Mouse (Mus musculus): ENCODE results near the gene Nek8.

Nek8 gene

DNA sequence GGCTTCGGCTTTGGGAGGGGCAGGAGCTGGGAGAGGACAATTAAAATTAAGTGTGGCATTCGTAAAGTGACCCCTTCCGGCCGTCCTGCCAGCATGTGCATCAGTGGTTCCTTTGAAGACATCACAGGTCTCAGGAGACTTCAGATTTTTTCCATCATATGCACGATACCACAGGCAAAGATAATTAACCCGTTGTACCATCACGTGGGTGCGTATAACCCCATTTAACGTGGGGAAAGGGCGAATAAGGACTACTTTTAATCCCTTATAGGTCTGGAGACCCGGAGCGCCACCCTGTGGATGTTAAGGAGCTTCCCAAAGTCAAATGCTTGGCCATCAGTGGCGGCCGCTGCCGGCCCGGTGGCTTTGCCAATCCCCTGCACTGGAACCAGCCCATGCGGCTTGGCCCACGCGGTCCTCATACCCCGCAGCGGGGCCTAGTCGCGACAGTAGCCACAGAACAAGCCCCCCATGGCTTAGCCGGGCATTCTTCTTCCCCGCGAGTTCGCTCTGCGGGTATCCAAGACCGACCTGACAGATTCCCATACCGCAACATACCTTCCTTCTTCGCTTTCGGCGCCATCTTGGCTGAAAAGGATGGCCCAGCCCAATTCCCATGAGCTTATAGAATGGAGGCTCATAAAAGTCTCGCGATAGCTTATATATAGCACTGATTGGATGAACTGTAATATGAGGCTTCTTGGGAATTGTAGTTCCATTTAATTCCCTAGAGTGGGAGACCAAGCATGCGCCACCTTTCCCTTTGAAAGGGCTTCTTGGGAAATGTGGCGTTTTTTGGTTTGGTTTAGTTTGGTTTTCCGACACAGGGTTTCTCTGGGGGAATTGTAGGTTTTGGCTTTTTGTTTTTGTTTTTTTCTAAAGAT is 6.7 kb upstream of the Nek8 start, which contains the start of gene Rpl23a:
TSS of gene Rpl23a (minus strand) at position 624 of the 884 bp plus-strand sequence.
- peak; percentile 94 for DNase-seq (ENCODE audit: low read depth)

DNA sequence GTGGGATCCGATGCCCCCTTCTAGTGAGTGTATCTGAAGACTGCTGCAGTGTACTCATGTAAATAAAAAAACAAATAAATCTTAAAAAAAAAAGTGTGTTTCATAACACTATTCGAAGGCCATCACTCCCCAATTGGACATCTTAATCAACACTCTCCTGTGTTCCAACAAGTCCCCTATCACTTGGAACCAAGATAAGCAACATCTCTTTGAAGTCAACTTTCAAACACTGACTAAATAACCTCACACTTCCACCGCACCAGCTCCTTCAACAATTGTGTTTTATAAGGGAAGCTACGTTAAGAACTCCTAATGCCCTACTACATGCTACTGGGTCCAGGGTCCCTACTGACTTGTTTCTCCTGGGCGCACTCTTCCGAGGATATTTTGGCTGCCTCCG is 6.0 kb upstream of the Nek8 start:
- DNase-seq (ENCODE audit: low read depth): no peak

DNA sequence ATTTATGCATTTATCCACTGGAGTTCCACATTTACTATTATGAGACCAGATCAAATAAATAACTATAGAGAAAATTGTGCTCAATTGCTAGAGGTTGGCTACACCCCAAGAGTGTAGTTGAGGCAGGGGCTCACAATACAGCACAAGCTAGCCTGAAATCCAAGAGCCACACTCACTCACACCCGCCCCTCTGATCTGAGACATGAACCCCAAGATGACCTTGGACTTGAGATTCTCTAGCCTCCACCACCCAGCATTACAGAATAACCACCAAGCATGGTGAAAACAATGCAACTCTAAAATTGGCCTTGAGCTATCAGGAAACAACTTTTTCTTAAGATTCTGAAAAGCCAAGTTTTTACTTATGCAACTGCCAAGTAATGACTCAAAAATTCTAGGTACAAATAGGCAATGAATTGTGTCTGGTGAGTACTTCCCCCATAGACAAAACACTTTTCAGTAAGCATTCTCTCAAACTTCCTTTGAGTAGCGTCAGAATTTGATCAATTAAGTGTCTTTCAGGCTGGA is 5.4 kb upstream of the Nek8 start:
- no peak for DNase-seq (ENCODE audit: low read depth)

DNA sequence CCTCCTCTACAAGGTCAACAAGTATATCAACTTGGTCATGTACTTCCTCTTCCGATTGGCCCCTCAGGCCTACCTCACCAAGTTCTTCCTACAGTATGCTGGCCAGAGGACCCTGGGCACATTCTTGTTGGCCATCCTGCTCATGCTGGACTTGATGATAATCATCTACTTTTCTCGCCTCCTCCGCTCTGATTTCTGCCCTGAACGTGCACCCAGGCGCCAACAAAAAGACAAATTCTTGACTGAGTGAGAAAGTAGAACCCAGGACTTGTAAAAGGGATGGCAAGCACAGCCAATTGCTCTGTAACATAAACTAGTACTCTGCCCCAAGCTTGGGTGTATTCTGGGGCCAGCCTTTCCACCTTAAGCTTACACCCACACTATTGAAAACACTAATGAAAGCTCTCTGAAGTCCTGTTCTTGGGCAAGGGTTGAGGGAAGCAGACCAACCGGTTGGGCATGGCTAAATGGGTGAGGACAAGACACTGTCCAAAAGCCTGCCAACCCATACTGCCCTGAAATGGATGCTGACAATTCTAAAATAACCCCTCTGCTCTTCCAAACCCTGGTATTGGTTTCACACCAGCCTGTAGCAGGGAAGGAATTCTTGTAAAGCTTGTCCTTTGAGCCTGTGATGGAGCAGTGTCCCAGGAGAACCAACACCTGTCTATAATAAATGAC is 3.7 kb upstream of the Nek8 start:
- no peak for DNase-seq (ENCODE audit: low read depth)

GRCm38 (mm10) chr11:78179438-78179999 is 3.0 kb upstream of the Nek8 start:
- DNase-seq (ENCODE audit: low read depth): peak; percentile 28

GRCm38 (mm10) chr11:78178859-78179437 is 2.5 kb upstream of the Nek8 start:
- peak; percentile 90 for DNase-seq (ENCODE audit: low read depth)

DNA sequence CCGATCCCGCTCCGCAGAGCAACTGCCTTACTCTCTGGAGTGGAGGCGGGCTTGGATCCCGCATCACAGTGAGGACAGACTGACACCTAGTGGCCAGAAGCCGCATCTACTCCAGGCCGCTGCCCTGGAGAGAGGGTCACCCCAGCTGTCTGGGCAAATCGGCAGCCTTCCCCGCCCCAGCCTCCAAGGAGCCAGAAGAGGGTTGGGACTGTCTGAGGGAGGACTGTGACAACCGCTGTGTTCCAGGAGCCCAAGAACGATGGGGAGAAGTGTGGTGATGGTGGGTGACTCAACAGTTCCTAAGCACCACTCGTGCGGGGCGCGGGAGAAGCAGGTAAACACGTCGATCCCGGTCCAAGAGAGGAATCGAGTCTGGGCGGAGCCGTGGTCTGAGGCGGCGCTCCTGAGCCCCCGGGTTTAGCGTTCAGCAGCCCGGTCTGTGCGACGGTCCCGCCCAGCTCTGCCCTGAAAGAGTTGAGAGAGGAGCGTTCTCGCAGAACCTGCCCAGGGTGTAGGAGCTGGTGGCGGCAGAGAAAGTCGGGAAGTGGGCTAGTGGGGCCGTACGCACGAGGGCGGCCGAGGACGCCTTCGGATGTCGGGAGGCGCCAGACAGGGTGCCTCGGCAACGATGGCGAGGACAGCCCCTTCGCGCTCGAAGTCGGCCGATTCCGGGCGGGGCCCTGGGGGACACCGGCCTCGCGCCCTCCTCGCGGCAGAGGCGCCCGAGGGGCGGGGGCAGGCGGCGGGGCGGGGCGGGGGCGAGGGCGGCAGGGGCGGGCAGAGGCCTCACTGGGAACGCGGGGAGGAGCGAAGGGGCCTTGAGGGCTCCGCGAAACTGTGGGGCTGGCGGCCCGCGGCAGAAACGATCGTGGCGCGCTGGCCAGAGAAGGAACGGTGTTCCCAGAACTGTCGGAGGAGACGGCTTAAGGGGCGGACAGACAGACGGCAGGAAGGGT is 1.7 kb upstream of the Nek8 start:
- peak; percentile 98 for DNase-seq (ENCODE audit: low read depth)

- DNase-seq (ENCODE audit: low read depth): peak; percentile 84
Measured at GRCm38 (mm10) chr11:78177437-78177836, 962 bp upstream of the Nek8 start.

GRCm38 (mm10) chr11:78176905-78177331 is 443 bp upstream of the Nek8 start:
- DNase-seq (ENCODE audit: low read depth): no peak

- peak; percentile 66 for DNase-seq (ENCODE audit: low read depth)
Measured at GRCm38 (mm10) chr11:78175771-78176401, 589 bp downstream of the Nek8 start.

- DNase-seq (ENCODE audit: low read depth): no peak
Measured at GRCm38 (mm10) chr11:78174506-78174905, 2.0 kb downstream of the Nek8 start.

GRCm38 (mm10) chr11:78172748-78173383 is 3.6 kb downstream of the Nek8 start:
- DNase-seq (ENCODE audit: low read depth): no peak

- peak; percentile 50 for DNase-seq (ENCODE audit: low read depth)
Measured at GRCm38 (mm10) chr11:78172034-78172747, 4.3 kb downstream of the Nek8 start.

DNA sequence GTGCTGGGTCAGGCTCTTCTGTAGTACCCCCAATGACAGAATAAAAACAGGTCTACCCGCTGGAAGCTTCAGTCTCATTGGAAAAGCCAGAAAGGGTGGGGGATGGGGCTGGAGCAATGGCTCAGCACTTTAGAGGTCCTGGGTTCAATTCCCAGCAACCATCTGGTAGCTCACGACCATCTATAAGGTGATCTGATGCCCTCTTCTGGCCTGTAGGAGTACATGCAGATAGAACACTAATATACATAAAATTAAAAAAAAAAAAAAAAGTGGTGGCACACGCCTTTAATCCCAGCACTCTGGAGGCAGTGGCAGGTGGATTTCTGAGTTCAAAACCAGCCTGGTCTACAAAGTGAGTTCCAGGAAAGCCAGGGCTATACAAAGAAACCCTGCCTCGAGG is 5.1 kb downstream of the Nek8 start:
- peak; percentile 41 for DNase-seq (ENCODE audit: low read depth)

- DNase-seq (ENCODE audit: low read depth): no peak
Measured at GRCm38 (mm10) chr11:78170306-78170705, 6.2 kb downstream of the Nek8 start.

DNA sequence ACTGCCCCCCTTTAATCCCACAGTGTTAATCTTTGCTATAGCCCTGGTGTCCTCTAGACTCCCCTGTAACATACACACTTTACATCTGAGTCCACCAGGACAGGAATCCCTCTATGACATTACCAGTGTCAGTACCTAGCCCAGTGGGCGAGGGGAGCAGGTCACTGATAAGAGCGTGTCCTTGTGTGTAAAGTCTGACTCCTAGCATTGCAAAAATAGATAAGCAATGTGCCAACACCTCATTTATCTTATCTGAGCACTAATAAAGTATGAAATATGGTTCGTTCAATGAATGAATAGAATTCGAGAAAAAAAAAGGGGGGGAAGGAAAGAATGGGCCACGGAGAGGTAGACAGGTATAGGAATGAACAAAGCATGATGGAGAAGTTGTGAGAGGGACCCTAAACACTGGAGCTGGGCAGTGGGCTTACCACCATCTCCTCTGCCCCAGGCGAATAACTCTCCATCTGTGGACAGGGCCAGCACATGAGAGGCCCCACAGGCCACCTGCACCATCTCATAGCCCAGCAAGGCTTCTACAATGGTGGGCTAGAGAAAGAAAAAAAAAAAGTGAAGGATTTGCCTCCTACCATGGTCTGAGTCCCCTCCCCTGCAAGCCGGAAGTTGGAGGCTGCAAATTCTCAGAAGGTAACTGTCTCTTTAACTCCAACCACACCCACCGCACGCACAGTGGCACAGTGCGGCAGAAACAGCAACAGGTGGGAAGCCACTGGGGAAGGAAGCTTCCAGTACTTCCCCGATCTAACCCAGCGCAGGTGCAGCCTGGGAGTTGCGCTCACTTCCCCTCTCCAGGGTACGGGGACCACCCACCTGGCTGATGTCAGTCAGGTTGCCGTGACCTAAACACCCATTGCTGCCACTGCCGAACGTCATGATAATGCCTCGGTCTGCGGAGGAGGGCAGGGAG is 7.7 kb downstream of the Nek8 start:
- DNase-seq (ENCODE audit: low read depth): no peak

DNA sequence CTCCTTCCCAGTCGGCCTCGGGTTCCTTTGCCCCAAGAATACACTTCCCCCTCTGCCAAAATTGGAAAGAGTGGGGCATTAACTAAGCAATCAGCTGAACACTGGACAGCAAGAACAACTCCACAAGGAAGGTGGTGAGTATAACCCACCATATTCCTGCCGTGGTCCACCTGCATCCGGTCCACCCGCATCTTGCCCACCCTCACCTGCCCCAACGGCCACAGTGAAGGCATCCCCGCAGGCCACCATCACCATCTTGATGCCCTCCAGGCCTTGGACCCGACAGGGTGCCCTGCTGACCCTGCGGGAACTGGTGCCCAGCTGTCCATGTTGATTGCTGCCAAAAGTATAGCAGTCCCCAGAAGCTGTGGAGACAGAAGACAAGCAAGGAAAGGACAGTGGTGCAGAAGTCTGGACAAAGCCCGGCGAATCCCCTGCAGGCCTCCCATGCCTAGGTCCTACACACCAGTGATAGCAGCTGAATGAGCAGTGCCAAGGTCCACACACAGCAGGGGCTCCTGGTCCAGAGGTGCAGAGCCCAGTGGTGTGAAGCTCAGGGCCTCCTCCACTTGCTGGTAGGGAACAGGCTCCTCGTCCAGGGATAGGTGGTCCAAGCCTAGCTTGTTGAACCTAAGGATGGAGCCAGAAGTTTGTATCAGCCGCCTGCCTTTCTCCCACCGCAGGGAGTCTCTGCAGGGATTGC is 9.1 kb downstream of the Nek8 start:
- no peak for DNase-seq (ENCODE audit: low read depth)

GRCm38 (mm10) chr11:78166640-78167039 is 9.8 kb downstream of the Nek8 start:
- no peak for DNase-seq (ENCODE audit: low read depth)
